Mouse (Mus musculus) testis, adult 2 months (tissue): Measurements from ENCODE around the gene C77080.

Experiments used
- CTCF ChIP-seq: fragments of 200-500 bp; IDR thresholded peaks from 2 replicates; pipeline ENCODE4 v1.5.1; 2012; ENCODE audit warnings: low read depth, mild to moderate bottlenecking, inconsistent platforms, low read length, moderate library complexity; ENCODE audit not compliant: control insufficient read depth, insufficient read depth, insufficient replicate concordance
- POLR2A ChIP-seq: fragments of 200-500 bp; IDR thresholded peaks from 2 replicates; pipeline ENCODE4 v1.6.1; 2012; ENCODE audit warnings: low read depth, mild to moderate bottlenecking, inconsistent platforms, low read length, moderate library complexity; ENCODE audit not compliant: control insufficient read depth

- TF ChIP-seq POLR2A (no peak), CTCF (no peak)
Measured at GRCm38 (mm10) chr4:129234488-129234887, 26.7 kb downstream of the C77080 start.
